Comparison of ENCODE assay signal across 18 mouse cellular contexts in the genomic region with DNA sequence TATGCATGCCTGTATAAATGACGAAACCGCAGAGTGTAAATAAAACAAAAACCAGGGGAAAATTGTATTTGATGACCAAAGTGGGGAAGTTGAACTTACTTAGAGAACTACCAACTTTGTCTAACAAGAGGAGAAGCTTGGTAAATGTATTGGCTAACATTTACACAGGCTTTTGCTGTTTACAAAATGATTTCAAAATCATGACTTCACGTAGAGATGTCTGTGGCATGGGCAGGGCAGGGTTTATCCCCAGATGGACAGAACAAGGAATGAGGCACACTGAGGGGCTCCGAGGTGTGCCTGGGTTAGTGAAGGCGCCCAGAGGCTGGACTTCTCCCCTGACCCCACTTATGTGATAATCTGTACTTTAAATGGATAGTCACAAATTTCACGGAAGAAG. TPM values are rescaled to one million over a fixed set of nuclear protein-coding genes. Genes with fewer than 3 reads are reported as not detected.
"Had no signal": no experiment of that assay in that cellular context is flagged by ENCODE, and none has a peak within 500 bp of the region (broad histone marks: within the 10 kb centered on the region; RNA-seq: fewer than 3 reads in every experiment).

No protein-coding gene starts in this region.

- H3K4me2 ChIP-seq: kidney, embryonic 15.5 days; limb, embryonic 12.5 days; midbrain, embryonic 13.5 days; neural tube, embryonic 15.5 days had no signal

- DNase-seq: layer of hippocampus, adult 9-11 months; layer of hippocampus, postnatal 36 days; lung, adult 18-20 months; right cerebral cortex, adult 18-20 months; right cerebral cortex, postnatal 25 days; thymus, adult 18-20 months; thymus, postnatal 14 days had no signal

- H3K4me3 ChIP-seq: kidney, embryonic 15.5 days; limb, embryonic 12.5 days; midbrain, embryonic 13.5 days; myocyte; neural tube, embryonic 15.5 days had no signal

- H3K36me3 ChIP-seq: kidney, embryonic 15.5 days; limb, embryonic 12.5 days; midbrain, embryonic 13.5 days; neural tube, embryonic 15.5 days had no signal

- H3K9ac ChIP-seq: kidney, embryonic 15.5 days; limb, embryonic 12.5 days; neural tube, embryonic 15.5 days had no signal

- ATAC-seq: hindbrain, postnatal 0 days; midbrain, embryonic 13.5 days had no signal

- H3K27ac ChIP-seq: hindbrain, postnatal 0 days; kidney, embryonic 15.5 days; limb, embryonic 12.5 days; midbrain, embryonic 13.5 days; neural tube, embryonic 15.5 days had no signal

- H3K9me3 ChIP-seq: kidney, embryonic 15.5 days; limb, embryonic 12.5 days; midbrain, embryonic 13.5 days; neural tube, embryonic 15.5 days had no signal

- H3K27me3 ChIP-seq: kidney, embryonic 15.5 days; limb, embryonic 12.5 days; midbrain, embryonic 13.5 days; neural tube, embryonic 15.5 days had no signal

- H3K4me1 ChIP-seq: midbrain, embryonic 13.5 days had no signal

RNA-seq across cellular contexts. Expression of a gene that starts 7.3 kb away (rescaled TPM):
- total RNA-seq: hindbrain, postnatal 0 days; layer of hippocampus, postnatal 36 days; left cerebral cortex, postnatal 36 days had no signal
- polyA plus RNA-seq: limb, embryonic 12.5 days; lung, embryonic 16.5 days; midbrain, embryonic 13.5 days; myocyte; neural tube, embryonic 11.5 days; neural tube, embryonic 15.5 days had no signal

RNA-seq across cellular contexts. Expression of a gene that starts 54.6 kb away (rescaled TPM):
- polyA plus RNA-seq: intestine, embryonic 14.5 days had no signal

RNA-seq across cellular contexts. Expression of a gene that starts 59.5 kb away (rescaled TPM):
- total RNA-seq: hindbrain, postnatal 0 days; layer of hippocampus, postnatal 36 days; left cerebral cortex, postnatal 36 days had no signal
- polyA plus RNA-seq: hindbrain, postnatal 0 days; kidney, adult 2 months; kidney, embryonic 15.5 days; limb, embryonic 12.5 days; midbrain, embryonic 13.5 days; neural tube, embryonic 11.5 days; neural tube, embryonic 15.5 days had no signal
